Mouse (Mus musculus) lung, adult 2 months (tissue): Measurements from ENCODE around the gene Gng10. TPM values are rescaled to one million over a fixed set of nuclear protein-coding genes. Genes with fewer than 3 reads are reported as not detected.

Source experiments
- DNase-seq: peaks from one replicate; pipeline ENCODE4 v3.0.0; 2022
- H3K4me1 ChIP-seq: fragments of 200-500 bp; 2 replicates; pipeline ENCODE4 v1.6.1; 2011; ENCODE audit warnings: low read length; ENCODE audit not compliant: control insufficient read depth, insufficient read depth
- H3K4me3 ChIP-seq: fragments of 200-500 bp; replicated peaks from 2 replicates; pipeline ENCODE3; 2011; ENCODE audit warnings: low read depth, mild to moderate bottlenecking, control low read depth, low read length; ENCODE audit errors: extremely low read depth
- CTCF ChIP-seq: fragments of 200-500 bp; IDR thresholded peaks from 2 replicates; pipeline ENCODE4 v1.5.1; 2011; ENCODE audit warnings: mild to moderate bottlenecking, low read length, control low read depth; ENCODE audit not compliant: insufficient read depth
- POLR2A ChIP-seq: fragments of 200-500 bp; IDR thresholded peaks from 2 replicates; pipeline ENCODE4 v1.6.1; 2011; ENCODE audit warnings: low read depth, mild to moderate bottlenecking, control low read depth, low read length, borderline replicate concordance; ENCODE audit errors: extremely low read depth
- WGBS: fragments of 180-500 bp; shearing (Covaris S2); methylation state at CpG from one replicate; pipeline ENCODE4 v1.1.7; 2018; 5-methylcytosine and 5-hydroxymethylcytosine counted together
- polyA plus RNA-seq: library from polyadenylated mRNA; depleted of rRNA; stranded (reverse); fragments of >200 nt; gene quantifications from 2 replicates; pipeline ENCODE4 v1.2.3, GENCODE M21; 2012

Gng10 gene
- polyA plus RNA-seq, 1 experiment, result 16.9 TPM

DNA sequence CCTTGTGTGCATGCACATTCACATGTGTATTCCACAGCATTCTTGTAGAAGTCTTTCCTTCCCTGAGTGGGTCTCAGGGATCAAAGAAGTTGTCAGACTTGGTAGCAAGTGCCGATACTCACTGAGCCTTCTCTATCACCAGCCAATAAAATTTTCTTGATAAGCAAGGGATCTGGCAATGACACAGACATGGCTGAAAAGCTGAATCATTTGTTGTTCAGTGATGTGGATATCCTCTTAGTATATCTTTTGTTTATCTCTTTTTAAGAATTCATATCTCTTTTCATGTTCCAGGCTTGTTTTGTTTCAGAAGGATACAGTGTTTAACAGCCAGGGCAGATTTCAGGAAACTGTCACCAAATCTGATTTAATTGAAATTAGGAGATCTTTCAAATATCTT lies 36.2 kb upstream of the Gng10 start:
- TF ChIP-seq CTCF (no peak), POLR2A (no peak)
- no peaks in the 10 kb centered on the region for H3K4me1 ChIP-seq
- DNase-seq, result no peak
- WGBS, result 94% methylated on average over 1 of the region's 1 CpGs
- no peak overlapping the region for H3K4me3 ChIP-seq

DNA sequence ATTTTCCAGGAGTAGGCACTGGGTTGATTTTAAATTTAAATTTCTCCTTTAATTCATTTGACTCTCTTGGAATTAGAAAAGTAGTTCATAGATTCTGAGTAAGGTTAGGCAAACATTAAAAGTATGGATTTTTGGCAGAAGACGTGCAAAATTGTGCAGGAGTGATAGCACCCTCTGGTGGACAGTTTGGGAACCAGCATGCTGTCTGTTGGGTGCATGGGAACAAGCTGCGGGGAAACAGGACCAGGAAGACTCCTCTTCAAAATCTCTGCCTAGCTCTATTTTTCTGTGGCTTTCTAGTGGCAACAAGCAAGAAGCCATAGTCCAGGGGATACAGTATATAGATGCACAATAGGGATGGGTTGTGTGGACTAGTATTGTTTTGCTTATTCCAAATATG lies 35.2 kb upstream of the Gng10 start:
- peaks cover 4% of the 10 kb centered on the region; the same call in 1 of the 2 replicates for H3K4me1 ChIP-seq
- peak; percentile 60 for DNase-seq
- WGBS, result 2% methylated on average over 2 of the region's 2 CpGs
- H3K4me3 ChIP-seq, result no peak overlapping the region
- TF ChIP-seq CTCF, result peak; percentile 89
- TF ChIP-seq POLR2A, result no peak

- 5% methylated on average over 2 of the region's 2 CpGs for WGBS
- H3K4me1 ChIP-seq, result peaks cover 5% of the 10 kb centered on the region; the same call in 1 of the 2 replicates
- TF ChIP-seq POLR2A (no peak), CTCF (peak; percentile 44)
- DNase-seq, result no peak
- H3K4me3 ChIP-seq, result no peak overlapping the region
Measured at GRCm38 (mm10) chr4:59000614-59001013, 34.3 kb upstream of the Gng10 start.

- TF ChIP-seq POLR2A, result peak; percentile 71; the same call in 1 of the 2 replicates
- no peak for TF ChIP-seq CTCF
- H3K4me1 ChIP-seq, result peaks cover 7% of the 10 kb centered on the region
- H3K4me3 ChIP-seq, result peak within 1 kb of the TSS; percentile 73
- peak; percentile 86 for DNase-seq
- WGBS, result under 1% methylated on average over 89 of the region's 89 CpGs
Measured at GRCm38 (mm10) chr4:59002948-59003805, 31.7 kb upstream of the Gng10 start, which contains the start of gene Gm20503. Gene Gm20503, plus strand, starts transcription at chr4:59003210.

DNA sequence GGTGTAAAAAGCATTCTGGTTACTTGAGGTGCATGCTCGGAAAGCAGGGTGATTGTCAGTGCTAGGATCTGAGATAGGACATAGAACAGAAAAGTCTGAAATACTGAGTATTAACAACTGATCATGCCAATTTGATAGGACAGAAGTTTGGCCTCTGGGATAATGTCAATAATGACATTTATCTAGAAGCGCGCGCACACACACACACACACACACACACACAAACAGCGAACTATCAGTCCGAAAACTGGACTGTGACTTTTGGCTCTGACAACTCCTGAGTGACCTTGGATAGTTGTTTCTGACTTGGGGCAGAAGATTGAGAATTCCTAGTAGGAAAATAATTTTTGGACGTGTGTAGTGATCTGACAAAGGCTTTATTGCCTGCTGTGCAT lies 31.1 kb upstream of the Gng10 start:
- Histone ChIP-seq H3K4me3 (peak overlapping the region; percentile 73), H3K4me1 (peaks cover 7% of the 10 kb centered on the region)
- WGBS, result 21% methylated on average over 7 of the region's 7 CpGs
- DNase-seq, result no peak
- no peak for TF ChIP-seq CTCF
- no peak for TF ChIP-seq POLR2A

DNA sequence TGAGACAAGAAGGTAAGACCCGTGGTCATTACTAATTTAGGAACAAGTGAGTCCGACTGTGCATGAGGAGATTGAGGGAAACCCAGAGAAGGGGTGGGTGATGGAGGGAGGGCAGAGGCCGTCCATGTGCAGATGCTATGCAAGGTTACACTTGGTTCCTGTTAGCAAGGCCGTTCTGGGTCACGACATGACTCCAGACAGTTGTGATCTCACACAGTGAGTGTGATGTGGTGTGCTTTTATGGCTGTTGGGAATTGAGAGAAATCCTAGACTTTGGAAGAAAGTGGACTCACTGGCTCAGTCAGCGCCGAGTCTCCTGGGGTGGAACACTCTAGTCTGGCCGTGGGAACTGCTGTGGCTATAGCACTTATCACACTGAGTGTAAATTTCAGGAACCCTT lies 28.7 kb upstream of the Gng10 start:
- H3K4me3 ChIP-seq, result no peak overlapping the region
- TF ChIP-seq POLR2A (no peak), CTCF (no peak)

GRCm38 (mm10) chr4:59007016-59007415 lies 27.9 kb upstream of the Gng10 start:
- DNase-seq, result no peak
- 57% methylated on average over 6 of the region's 6 CpGs for WGBS
- H3K4me3 ChIP-seq, result no peak overlapping the region
- TF ChIP-seq CTCF, result no peak
- no peak for TF ChIP-seq POLR2A
- peaks cover 7% of the 10 kb centered on the region for H3K4me1 ChIP-seq

More for the DNA sequence above, 28.7 kb upstream of the Gng10 start:
- H3K4me1 ChIP-seq, result peaks cover 7% of the 10 kb centered on the region
- WGBS, result 58% methylated on average over 8 of the region's 8 CpGs
- DNase-seq, result no peak

- WGBS, result 72% methylated on average over 5 of the region's 5 CpGs
- no peak for DNase-seq
- H3K4me1 ChIP-seq, result peaks cover 7% of the 10 kb centered on the region
- no peak for TF ChIP-seq CTCF
- TF ChIP-seq POLR2A, result no peak
- H3K4me3 ChIP-seq, result no peak overlapping the region
Measured at GRCm38 (mm10) chr4:59007974-59008373, 26.9 kb upstream of the Gng10 start.

GRCm38 (mm10) chr4:59009186-59009585 lies 25.7 kb upstream of the Gng10 start:
- WGBS, result 77% methylated on average over 7 of the region's 7 CpGs
- no peak for DNase-seq
- no peak for TF ChIP-seq POLR2A
- no peak for TF ChIP-seq CTCF
- no peak overlapping the region for H3K4me3 ChIP-seq
- H3K4me1 ChIP-seq, result peaks cover 6% of the 10 kb centered on the region

DNA sequence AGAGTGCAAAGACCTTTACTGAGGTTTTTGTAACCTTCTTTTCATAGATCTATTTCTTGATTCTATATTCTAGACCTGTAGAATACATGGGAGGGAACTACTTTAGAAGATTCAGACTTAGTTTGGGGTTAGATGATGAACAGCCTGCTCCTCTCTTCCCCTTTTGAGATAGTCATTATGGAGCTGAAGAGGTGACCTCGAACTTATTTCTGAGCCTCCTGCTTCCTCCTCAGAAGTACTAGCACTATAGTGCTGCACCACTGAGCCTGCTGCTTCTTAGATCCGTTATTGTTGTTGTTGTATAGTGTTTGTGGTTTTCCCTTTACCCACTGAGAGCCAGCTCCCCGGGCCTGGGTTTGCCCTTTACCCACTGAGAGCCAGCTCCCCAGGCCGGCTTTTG lies 25.2 kb upstream of the Gng10 start:
- WGBS, result 68% methylated on average over 4 of the region's 4 CpGs

More for the DNA sequence above, 25.2 kb upstream of the Gng10 start:
- no peak for TF ChIP-seq POLR2A
- TF ChIP-seq CTCF, result no peak
- Histone ChIP-seq H3K4me3 (no peak overlapping the region), H3K4me1 (peaks cover 3% of the 10 kb centered on the region)
- DNase-seq, result no peak
